Mouse (Mus musculus) mesoderm, embryonic 11.5 days (tissue): ENCODE data around the gene Ttc41.
A peak's percentile ranks its signal among the peaks of the same experiment; 100 is the strongest.
"Not testable (repeated sequence)": the region's sequence is repeated elsewhere in the genome, so short reads cannot be mapped to it uniquely, and the experiment has no call there.

Experiments
- DNase-seq: peaks from one replicate; pipeline ENCODE4 v3.0.0-alpha.2; 2012; ENCODE audit warnings: low read depth, low spot score

Gene Ttc41

DNA sequence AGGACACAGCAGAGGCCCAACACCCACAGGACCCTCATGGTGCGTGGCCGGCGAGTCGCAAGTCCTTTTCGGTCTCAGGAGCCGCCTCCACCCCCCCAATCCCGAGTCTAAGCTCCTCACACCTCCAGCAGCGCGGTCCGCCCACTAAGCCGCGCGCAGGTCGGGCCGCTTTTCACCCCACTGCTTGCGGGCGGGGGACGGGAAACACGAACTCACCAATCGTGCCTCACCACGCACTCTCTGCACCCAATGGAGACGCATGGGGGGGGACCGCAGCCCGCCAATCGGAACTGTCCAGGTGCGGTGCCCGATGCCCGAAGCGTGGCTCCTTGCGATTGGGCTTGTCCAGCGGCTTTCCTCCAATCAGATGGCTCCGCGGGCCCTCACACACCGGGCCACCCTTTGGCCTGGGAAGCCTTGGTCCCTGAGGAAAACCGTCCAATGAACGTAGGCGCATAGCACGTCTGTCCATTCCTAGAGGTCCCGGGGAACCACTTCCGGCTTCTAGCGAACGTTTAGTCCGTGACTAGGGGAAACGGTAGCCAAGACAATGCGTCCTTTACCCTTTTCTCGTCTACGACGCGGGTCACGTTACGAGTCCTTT lies at the start of gene Ttc41, which contains the start of gene Hsp90b1:
TSS of gene Ttc41 (plus strand) at position 494 of the 604 bp plus-strand sequence.
TSS of gene Hsp90b1 (minus strand) at position 192 of the 604 bp plus-strand sequence.
- peak; percentile 100 for DNase-seq

DNA sequence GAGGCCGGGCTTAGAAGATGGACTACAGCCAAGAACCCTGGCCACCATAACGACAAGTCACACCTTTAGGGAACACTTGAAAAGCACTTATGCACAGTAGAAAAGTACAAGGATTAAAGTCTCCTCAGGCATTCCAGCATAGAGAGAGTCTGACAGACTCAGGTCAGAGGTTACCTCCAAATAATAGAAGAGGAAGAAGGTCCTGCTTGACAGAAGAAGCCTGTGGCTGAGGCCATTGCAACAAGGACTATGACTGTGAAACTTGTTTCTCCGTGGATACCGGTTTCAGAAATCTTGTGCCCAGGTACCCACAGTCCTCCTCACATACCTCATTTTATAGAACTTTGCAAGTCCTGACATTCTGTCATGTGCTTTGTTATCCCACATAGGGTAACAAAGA lies 35.1 kb upstream of the Ttc41 start:
- DNase-seq: not testable (repeated sequence)

DNA sequence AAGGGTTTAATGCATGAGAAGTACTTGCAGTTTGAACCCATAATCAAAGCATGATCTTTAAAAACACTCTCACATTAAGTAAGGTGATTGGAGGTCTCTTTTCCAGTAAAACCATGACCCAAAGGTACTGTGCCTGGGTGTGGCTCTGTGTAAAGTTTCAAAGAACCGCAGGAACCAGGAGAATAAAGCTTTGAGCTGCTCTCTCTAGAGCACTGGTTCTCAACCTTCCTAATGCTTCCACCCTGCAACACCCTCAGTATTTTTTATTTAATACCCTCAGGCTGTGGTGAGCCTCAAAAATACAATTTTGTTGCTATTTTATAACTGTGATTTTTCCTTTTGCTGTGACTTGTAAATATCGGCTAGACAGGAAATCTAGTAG lies 20.8 kb upstream of the Ttc41 start:
- not testable (repeated sequence) for DNase-seq

DNA sequence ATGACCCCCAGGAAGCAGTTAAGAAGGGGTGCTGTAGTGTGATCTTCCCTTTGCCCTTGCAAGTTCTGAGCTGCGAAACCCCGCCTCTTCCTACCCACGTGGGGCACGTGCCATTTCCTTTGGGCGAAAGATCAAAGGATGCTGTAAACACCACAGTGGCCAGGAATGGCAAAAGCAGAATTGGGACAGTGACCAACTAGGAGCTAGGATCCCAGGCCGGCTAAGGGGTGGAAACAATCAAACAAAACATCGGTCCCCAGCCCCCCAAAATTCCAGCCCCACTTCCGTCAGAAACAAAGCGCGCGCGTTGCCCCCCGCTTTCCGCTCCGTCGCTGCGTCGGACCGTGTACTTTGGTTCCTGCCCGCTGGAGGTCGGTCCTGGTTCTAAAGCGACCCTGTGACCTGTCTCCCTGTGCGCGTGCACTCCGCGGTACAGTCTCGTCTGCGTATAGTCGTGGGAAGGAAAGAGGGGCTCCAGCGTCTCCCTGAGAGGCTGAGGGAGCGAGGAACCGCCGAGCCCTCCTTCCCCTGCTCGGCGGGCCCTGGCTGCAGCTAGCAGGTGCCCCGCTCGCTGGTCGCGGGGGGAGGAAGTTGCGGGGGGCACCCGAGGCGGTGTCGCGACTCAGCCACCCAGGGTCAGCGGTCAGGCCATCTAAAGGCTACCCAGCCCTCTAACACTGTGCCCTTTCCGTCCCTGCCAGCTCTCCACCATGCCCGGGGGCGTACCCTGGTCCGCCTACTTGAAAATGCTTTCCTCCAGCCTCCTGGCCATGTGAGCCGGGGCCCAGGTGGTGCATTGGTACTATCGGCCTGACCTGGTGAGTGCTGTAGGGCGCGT lies 20.2 kb upstream of the Ttc41 start:
- peak; percentile 77 for DNase-seq

DNA sequence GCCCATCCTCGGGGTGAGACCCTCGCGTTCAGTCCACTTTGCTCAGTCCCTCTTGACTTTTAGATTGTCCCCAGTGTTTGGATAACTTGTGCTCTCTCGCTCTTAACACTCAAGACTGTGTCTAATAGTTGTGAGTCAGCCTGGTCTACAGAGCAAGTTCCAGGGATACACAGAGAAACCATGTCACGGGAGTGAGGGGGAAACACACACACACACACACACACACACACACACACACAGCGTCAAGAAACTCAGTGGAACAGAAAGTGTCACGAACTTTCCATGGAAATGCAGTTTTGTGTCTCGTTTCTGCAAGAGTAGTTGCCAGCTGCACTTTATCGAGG lies 19.6 kb upstream of the Ttc41 start:
- not testable (repeated sequence) for DNase-seq

DNA sequence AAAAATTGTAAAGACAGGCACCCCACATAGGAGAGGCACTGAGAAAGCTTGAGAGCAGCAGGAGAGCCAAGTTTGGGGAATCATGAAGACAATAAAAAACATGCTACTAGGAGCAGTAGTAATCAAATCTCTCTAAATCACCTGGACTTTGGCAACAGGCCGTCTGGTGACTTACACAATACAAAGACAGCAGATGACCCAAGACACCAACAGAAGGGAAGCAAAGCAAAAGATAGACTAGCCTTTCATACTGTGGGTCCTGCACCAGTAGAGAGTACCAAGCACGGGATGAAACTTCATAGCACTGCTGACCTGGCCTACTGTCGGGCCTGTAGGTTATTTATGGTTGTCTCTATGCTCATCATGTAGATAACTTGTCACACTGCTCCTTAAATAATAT lies 5.4 kb upstream of the Ttc41 start:
- no peak for DNase-seq

DNA sequence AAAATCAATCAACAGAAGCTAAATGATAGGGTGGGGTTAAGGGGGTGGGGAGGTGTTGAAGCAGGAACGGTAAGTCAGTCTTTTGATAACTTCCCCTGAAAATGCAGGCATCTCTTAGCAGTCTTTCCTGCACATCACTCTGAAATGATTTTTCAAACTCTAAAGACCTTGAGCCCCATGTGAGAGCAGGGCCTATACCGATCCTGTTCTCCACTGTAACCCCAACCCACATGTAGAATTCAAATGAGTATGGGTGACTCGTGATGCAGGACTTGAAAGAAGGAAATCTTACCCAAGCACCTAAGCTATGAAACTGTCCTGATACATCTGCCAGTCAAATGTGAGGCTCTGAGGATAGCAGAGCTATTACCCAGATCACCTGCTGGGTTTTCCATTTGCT lies 4.6 kb upstream of the Ttc41 start:
- no peak for DNase-seq

DNA sequence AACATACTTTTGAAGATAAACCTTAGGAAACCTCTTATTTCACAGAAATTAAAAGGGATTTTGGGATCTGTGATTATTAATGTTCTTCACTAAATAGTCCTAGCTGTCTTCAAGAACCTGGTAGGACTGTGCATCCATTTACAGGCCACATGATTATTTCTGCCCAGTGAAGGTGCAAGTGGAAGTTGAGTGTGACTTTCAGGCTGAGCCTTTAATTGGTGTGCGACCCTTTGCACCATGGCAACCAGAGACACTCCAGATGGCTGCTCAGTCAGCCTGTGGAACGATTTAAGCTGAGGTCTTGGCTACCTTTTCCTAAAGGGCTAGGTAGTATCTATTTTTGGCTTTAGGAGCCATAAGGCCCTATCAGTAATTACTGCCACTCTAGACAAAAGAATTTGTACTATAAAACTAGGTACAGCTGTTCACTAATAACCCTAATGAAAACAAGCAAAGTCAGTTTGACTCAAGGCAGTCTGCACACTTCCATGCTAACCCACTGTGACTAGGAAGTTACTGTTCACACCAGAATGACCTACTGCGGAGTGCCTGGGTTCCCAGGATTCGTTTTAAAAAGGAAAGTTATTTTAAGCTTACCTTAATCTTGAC lies 3.2 kb upstream of the Ttc41 start:
- DNase-seq: no peak

DNA sequence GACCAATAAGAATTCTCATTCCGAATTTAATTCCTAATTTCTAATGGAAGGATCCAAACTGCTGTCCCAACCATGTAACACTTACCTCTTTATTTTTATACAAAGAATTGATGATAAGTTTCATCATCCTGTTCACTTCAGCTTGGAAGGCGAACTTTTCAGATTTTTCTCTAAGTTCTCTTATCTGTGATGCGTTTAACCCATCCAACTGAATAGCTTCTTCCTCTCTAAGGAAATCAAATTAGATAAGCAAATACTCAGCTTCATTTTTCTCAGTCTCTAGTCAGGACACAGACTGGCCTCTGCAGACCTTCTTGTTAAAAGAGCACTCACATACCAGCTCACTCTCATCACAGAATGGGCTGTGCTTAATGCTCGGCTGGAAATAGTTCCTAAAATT lies 2.2 kb upstream of the Ttc41 start:
- no peak for DNase-seq

DNA sequence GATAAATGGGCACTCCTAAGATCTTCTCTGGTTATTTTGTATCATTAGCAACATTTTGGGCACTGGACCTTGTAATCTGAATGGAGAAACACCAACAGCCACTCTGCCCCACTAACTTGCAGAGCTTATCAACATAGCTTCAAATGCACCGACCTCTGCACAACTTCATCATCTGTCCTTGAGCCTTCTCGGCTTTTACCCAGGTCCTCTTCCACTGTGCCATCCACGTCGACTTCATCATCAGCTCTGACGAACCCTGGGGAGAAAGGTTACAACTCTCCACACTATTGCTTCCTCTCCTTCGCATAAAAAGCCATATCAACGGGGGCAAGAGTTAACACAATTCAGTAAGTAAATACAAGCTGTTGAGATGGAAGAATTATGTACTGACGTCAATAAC lies 1.5 kb upstream of the Ttc41 start:
- DNase-seq: no peak

DNA sequence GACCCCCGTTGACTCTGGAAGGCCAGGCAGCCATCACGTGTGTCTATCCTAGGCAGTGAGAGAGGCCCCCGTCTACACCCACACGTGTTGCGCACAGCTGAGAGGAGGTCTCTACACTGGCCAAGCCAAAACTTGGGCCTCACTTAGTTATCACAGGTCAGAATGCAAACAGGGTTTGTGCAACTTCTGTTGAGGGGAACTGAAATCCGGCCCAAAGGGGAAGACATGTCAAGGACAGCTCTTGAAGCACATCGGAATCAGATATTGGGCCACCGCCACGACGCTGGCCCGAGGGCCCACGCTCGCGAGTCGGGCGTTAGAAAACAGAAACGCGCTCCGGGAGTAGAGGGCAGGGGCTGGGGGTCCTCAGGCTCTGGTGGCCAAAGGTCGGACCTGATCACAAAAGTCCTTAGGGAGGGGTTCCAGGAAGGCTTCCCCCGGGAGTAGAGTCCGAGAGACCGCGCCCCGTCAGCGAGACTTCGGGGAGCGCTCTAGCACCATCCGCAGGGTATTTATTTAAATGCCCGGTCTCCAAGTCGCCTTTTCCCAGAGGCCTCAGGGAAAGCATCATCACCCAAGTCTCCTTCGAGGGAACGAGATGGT lies 921 bp upstream of the Ttc41 start:
- DNase-seq: peak; percentile 21

DNA sequence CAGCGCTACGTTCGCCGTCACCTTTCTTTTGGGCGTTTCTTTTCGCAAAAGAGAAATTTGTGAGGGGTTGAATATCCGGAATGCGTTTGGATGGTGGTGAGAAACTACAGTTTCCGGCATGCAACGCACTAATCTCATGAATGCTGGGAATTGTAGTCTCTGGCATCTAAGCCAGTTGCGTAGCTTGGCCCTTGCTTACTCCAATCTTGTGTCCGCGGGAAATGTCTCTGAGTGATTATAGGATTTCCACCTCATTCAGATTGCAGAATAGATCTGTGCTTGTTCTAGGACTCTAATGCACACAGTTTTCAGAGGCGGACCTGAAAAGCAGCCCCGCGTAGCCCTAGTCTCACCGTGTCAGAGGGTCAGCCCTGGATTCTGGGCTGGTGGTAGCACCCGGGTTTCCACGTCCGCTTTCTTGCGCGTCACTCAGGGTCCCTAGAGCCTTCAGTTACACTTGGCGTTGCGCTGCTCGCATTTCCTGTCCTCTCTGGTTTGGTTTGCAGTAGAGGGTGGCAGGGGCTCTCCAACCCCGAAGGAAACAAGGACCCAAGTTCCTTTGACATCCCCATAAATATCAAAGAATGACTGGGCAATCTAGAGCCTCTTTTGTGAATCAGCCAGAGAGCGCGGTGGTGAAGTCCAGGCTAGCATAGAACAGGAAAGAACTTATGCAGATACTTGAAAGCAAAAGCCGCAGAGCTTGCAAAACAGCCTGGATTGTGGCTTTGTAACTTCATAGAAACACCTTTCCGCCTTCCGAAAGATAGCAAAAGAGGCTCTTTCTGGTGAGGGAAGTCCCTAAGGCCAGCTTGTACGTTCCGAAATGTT lies 526 bp downstream of the Ttc41 start:
- peak; percentile 92 for DNase-seq

DNA sequence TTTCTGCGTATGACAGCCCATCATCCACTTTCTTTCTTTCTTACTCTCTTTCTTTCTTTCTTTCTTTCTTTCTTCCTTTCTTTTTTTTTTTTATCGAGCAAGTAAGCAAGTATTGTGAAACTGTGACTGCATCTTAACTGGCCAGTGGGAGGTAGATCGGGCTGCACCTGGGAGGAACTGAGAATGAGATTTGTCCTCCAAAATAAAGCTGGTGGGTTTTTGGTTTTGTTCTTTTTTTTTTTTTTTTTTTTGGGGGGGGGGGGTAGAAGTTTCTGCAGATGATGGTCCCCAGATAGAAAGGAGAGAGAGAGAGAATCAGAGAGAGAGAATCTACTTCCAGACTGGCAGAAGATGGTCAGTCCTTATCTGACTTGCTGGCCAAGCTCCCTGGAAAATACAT lies 1.5 kb downstream of the Ttc41 start:
- DNase-seq: no peak

DNA sequence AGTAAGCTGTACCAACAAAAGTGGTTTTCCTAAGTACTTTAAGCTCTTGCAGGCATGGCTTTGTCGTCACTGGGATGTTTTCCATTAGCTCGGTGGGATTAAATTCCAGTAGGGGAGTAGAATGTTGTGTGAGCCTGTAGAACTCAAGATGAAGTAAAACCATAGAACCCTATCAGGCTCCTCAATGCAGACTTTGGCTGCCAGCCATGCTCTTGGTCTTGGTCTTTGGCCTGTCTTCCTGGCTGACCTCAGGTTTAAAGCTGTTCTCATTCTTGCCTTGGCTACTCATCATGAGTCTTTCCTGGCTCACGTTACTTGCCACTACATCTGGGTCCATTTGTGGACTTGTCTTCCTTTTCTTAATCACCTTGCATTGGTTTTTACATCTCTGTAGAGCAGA lies 6.5 kb downstream of the Ttc41 start:
- DNase-seq: no peak

DNA sequence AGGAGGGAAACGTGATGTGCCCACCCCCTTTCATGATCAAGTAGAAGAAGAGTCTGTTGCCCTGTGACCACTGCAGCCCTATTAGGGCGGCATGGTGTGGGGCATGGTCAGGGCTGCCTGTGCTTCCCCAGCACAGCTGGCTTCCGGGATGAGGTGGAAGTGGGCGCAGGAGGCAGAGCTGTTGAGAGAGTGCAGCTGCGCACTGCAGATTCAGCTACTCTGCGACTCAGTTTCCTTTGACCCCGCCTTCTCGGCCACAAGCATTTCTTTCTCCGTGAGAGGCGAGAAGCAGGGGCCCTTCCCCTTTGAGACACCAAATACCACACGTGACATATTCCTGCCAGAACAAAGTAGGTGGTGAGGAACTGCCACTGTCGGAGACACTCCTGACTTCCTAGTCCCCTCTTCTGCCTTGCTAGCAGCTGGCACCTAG lies 22.0 kb downstream of the Ttc41 start:
- peak; percentile 50 for DNase-seq

DNA sequence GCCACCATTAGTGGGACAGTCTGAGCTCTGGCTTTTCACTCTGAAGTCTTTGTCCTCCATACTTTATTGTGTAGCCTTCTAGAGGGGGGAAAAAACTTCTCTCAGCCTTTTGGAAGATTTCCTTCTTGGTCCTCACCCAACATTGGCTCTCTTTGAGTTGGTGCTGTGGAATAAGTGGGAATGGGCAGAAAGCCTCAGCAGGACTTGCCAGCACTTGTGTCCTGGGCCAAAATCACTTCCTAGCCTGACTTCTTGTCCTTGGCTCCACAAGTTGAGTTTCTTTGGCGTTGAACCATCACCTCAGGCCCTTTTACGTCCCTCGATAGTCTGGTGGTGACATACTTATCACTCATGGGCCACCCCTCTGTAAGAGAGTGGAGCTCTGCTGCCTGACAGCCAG lies 22.6 kb downstream of the Ttc41 start:
- DNase-seq: no peak

DNA sequence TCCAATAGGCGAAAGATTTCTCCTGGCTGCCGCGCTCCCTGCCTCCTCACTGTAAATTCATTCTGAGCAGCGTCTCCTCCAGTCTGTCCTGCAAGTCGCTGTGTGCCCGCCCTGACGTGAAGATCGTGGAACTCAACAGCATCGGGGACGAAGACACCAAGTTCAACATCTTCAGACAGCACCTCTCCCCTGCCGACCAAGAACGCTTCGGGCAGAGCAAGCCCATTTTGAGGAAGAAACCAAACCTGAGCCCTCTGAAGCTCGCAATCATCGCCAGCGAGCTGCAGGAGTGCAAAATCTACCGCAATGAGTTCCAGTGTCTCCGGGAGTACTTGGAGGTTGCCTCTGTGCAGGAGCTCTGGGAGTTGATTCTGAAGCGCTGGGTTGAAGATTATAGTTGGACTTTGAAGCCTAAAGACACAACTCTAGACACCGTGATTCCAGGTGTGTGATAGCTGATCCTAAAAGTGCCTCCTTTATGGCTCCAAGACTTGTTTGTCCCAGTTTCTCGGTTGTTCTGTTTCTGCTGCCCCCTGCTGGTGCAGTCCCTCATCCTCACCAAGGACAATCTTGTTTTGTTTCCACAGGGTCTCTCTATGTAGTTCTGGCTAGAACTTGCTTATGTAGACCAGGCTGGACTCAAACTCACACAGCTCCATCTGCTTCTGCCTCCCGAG lies 25.4 kb downstream of the Ttc41 start:
- DNase-seq: peak; percentile 90

DNA sequence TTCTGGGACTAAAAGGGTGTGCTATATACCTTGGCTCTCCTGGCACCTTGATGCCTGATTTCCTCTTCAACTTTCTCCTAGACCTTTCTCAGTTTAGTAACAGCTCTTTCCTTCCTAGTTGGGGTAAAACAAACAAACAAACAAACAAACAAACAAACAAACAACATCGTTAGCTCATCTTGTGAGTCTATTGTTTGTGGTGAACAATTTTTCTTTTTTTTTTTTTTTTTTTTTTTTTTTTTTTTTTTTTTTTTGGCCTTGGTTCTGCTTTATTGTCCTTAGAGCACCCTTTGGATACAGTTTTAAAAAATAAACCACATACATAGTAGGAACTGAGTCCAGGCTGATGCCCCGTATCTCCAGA lies 25.9 kb downstream of the Ttc41 start:
- no peak for DNase-seq

DNA sequence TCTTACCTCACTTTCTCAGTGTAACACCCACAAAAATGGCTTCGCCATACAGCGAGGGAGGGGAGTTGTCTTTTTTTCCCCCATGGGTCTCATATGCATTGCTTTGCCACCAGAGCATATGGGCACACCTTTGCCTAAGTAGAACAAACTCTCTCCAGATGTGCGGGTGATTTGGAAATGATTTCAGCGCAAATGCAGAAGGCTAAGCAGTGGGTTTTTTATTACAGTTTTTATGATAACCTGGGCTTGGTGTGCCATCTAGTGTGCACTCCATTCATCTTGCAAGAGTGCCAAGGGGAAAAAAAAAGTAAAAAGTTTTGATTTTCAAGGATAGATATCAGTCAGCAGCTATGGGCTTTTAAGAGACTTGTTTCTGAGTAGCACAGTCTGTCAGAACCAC lies 29.4 kb downstream of the Ttc41 start:
- no peak for DNase-seq

DNA sequence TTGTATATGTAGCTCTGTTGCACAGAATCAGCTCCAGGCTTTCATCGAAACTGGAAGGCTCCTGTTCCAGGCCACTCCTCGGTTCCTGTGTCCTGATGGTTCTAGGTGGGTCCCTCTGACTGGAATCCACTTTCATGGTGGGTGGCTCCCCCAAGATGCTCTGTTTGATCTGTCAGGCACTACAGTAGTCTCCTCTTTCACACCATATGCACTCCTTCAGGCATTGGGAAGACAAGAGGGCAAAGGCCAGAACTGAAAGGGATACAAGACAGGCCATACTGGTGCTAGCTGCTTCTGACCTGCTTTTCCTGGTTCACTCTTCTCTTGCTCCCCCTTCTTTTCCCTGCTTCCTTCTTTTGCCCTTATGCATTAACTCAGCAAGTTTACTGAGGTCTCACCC lies 37.3 kb downstream of the Ttc41 start:
- DNase-seq: no peak

DNA sequence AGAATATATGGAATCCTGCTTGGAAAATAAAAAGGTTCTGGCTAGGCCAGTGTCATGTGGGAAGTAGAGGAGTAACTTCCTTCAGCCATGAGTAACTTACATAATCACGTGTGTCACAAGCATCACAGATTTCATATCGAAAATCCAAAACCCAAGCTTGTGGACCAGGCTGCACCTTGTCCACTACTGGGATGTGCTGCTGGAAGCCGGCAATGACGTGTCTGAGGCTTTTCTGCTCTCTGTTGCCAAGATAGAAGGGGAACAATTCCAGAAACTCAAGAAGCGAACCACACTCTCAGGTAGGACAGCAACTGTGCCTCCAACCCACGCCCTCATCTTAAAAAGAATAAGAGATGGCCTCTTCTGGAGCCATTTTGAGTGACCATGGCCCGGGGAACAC lies 38.7 kb downstream of the Ttc41 start:
- DNase-seq: no peak
